Mouse (Mus musculus) retina, embryonic 14.5 days (tissue): Measurements from ENCODE around the gene Olfr419.

Experiments used
- DNase-seq: peaks from one replicate; pipeline ENCODE4 v3.0.0-alpha.2; 2015; ENCODE audit warnings: low spot score

Olfr419 gene

GRCm38 (mm10) chr1:174251961-174252360 lies at the start of gene Olfr419:
Olfr419 (minus strand) TSS chr1:174252061.
- DNase-seq, result no peak

DNA sequence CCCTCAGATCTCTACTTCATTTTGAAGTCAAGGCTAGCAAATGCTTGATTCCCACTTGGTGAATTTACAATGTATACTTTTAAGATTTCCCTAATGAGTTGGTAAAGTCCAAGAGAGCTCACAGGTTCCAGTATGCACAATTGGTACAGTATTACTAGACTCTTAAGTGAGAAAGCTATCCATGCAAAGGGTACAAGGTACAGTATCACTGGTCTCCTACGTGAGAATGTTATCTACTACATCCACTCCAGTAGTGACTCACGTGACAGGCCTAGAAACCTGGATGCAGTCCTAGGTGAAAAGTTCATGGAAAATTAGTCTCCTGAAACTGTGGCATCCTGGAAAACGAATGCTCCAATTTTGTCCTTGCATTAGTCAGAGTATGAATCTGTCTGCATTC lies 18.8 kb upstream of the Olfr419 start:
- no peak for DNase-seq

- no peak for DNase-seq
These were observed 17.3 kb upstream of the Olfr419 start for GRCm38 (mm10) chr1:174269162-174269561.

GRCm38 (mm10) chr1:174267816-174268215 lies 16.0 kb upstream of the Olfr419 start:
- no peak for DNase-seq

DNA sequence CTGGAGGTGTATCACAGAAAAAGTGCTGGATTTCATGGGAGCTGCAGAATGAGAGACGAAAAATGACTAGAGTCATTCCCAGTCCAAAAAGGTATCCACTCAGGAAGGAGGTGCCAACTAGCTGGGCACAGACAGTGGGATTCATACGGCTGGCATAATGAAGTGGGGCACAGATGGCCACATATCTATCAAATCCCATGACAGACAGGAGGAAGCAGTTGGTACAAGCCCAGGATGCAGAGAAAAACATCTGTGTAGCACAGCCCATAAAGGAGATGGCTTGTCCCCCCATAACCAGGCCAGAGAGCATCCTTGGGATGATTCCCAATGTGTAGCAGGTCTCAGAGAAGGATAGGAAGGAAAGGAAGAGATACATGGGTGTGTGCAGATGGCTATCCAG lies 1.5 kb downstream of the Olfr419 start:
- DNase-seq, result no peak

DNA sequence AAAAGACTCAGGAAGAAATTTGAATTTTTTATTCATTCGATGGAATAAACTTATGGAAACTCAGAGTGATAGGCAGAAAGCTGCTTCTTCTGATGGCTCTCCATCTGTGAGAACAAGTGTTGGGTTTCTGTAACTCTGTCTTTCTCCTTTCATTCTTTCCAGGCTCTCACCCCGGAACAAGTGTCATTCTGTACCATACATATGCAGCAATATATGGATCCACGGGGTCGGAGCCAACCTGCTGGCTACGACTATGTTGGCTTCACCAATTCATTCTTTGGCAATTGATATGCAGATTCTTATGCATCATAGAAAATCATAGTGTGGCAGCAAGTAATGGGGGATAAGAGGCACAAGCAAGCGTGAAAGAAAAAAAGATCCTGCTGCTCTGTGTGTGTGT lies 4.7 kb downstream of the Olfr419 start:
- no peak for DNase-seq

- DNase-seq, result no peak
These were observed 5.8 kb downstream of the Olfr419 start for GRCm38 (mm10) chr1:174246080-174246479.

DNA sequence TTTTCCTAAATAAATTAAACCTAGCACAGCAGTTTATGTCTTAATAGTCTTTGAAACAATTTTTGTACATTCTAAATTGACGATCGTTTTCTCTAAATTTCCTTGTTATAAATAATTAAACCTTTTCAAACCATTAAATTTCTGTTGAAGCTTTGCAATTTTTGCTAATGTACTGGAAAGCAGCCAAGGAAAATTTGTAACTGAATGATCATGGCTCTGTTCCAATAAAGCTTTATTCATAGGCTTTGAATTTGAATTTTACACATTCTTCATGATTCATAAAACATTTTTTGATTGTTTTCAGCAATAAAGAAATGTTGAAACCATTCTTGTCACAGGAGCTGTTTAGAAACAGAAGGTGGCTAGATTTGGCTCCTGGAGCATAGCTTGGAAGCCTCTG lies 7.2 kb downstream of the Olfr419 start:
- DNase-seq, result no peak

DNA sequence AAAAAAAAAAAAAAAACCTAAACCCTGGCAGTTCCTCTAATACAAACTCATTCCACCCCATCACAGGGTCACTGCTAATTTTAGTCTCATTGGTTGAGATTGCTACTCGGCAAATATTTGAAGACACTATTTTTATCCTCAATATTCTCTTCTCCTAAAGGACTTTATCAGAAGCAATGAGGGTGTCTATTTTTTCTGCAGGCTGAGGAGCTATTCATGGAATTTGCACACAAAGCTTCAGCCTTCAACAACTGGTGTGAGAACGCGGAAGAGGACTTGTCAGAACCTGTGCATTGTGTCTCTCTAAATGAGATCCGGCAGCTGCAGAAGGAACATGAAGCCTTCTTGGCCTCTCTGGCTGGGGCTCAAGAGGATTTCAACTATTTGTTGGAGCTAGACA lies 11.9 kb downstream of the Olfr419 start:
- DNase-seq, result no peak

GRCm38 (mm10) chr1:174216528-174217204 lies 35.2 kb downstream of the Olfr419 start:
- no peak for DNase-seq

GRCm38 (mm10) chr1:174215270-174216038 lies 36.4 kb downstream of the Olfr419 start:
- no peak for DNase-seq

DNA sequence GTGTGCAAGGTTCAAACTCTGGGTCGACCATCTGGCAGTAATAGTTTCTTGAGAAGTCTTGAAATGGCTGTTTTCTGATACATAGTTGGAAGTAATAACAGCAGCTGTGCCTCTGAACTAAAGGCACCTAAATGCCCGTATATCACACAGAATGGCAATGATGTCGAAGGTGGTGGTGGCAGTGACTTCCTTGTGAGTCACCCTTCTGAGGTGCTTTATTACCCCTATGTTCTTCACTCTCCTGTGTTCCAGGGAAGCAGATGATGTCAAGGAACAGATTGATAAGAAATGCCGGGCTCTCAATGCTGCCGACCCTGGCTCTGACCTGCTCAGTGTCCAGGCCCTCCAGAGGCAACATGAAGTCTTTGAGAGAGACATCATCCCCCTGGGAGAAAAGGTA lies 39.6 kb downstream of the Olfr419 start:
- DNase-seq, result no peak

- DNase-seq, result no peak
These were observed 47.2 kb downstream of the Olfr419 start for GRCm38 (mm10) chr1:174204699-174205098.
